Mouse (Mus musculus): ENCODE measurements at regions not wholly inside any gene's neighbourhood (a gene's known extent, or its start where the extent isn't known, plus 50 kb on each side); places are given as distances from the start of the nearest gene placed in this dataset.
"Not testable (repeated sequence)": the region's sequence is repeated elsewhere in the genome, so short reads cannot be mapped to it uniquely, and the experiment has no call there.

GRCm38 (mm10) chr10:15046285-15046684, 328.3 kb upstream of the Gje1 start:
- no peak for DNase-seq (ENCODE audit: low spot score)

- DNase-seq (ENCODE audit: low spot score) = no peak
Measured at GRCm38 (mm10) chr10:15037571-15037970, 319.6 kb upstream of the Gje1 start.

GRCm38 (mm10) chr10:15031517-15031916, 313.5 kb upstream of the Gje1 start:
- no peak for DNase-seq (ENCODE audit: low spot score)

GRCm38 (mm10) chr10:15029151-15029550, 311.1 kb upstream of the Gje1 start:
- no peak for DNase-seq (ENCODE audit: low spot score)

- no peak for DNase-seq (ENCODE audit: low spot score)
Measured at GRCm38 (mm10) chr10:15013919-15014318, 295.9 kb upstream of the Gje1 start.

- no peak for DNase-seq (ENCODE audit: low spot score)
Measured at GRCm38 (mm10) chr10:14996374-14996773, 278.4 kb upstream of the Gje1 start.

- no peak for DNase-seq (ENCODE audit: low spot score)
Measured at GRCm38 (mm10) chr10:14989601-14990140, 271.7 kb upstream of the Gje1 start.

- not testable (repeated sequence) for DNase-seq (ENCODE audit: low spot score)
Measured at GRCm38 (mm10) chr10:14986566-14986965, 268.6 kb upstream of the Gje1 start.

- peak; percentile 6 for DNase-seq (ENCODE audit: low spot score)
Measured at GRCm38 (mm10) chr10:14978093-14978755, 260.2 kb upstream of the Gje1 start.

GRCm38 (mm10) chr10:14977268-14978000, 259.4 kb upstream of the Gje1 start:
- DNase-seq (ENCODE audit: low spot score) = peak; percentile 27

GRCm38 (mm10) chr10:14969726-14970125, 251.7 kb upstream of the Gje1 start:
- DNase-seq (ENCODE audit: low spot score) = no peak

- no peak for DNase-seq (ENCODE audit: low spot score)
Measured at GRCm38 (mm10) chr10:14967645-14968044, 249.6 kb upstream of the Gje1 start.

GRCm38 (mm10) chr10:14966771-14967170, 248.8 kb upstream of the Gje1 start:
- not testable (repeated sequence) for DNase-seq (ENCODE audit: low spot score)

GRCm38 (mm10) chr10:14952899-14953478, 235.0 kb upstream of the Gje1 start:
- no peak for DNase-seq (ENCODE audit: low spot score)

- DNase-seq (ENCODE audit: low spot score) = no peak
Measured at GRCm38 (mm10) chr10:14941875-14942274, 223.9 kb upstream of the Gje1 start.
